Comparison of ENCODE assay signal across 14 mouse cellular contexts in the genomic region with DNA sequence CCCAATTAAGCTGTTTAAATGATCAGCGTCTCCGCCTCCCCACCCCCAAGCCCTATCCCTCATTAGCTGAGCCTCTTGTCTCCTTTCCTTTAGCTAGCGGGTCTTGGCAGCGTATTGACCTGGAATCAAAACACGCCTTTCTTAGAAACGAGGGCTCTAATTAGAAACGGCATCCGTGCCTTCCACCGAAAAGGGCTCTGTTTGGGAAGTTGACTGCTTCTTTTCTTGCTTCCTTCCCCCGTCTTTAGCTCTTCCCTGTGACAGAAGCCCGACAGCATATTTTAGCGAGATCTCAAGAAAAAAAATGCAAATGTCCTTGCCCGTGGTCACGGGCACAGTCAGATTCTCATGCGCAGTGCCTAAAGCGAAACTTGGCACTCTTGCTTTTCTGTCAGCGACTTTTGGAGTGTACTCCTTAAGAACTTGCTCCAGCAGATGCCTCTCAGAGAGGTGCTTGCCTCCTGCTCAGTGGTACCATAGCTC. TPM values are rescaled to one million over a fixed set of nuclear protein-coding genes. Genes with fewer than 3 reads are reported as not detected.
DNase-seq lines count a peak whose midpoint lies in the region; ATAC-seq and TF ChIP-seq lines count a peak whose summit lies in the region.
"Had no signal": no experiment of that assay in that cellular context is flagged by ENCODE, and none has a peak within 500 bp of the region (broad histone marks: within the 10 kb centered on the region; RNA-seq: fewer than 3 reads in every experiment).

No protein-coding gene starts in this region.

- peak overlapping the region; percentile 11 for H3K4me3 ChIP-seq in cerebellum, adult 2 months (replicated peaks; ENCODE audit: insufficient read depth, low read depth, low read length)
- H3K4me3 ChIP-seq in midbrain, embryonic 15.5 days = no peak overlapping the region
- H3K4me3 ChIP-seq: myocyte had no signal

- no peaks in the 10 kb centered on the region for H3K36me3 ChIP-seq in midbrain, embryonic 15.5 days (replicated peaks)

- intact Hi-C loops in gastrocnemius, postnatal 14 days (cut with DNase I; ENCODE audit: low total_unique reads) = no loop called here

- peak; percentile 92 for ATAC-seq in frontal cortex, adult (ENCODE audit: low TSS enrichment)
- ATAC-seq in midbrain, embryonic 15.5 days (replicated peaks) = no peak
- ATAC-seq: lung, postnatal 0 days had no signal

- TF ChIP-seq POLR2A in cerebellum, adult 2 months (IDR thresholded peaks at IDR 0.05; ENCODE audit: borderline replicate concordance, insufficient read depth, low read length) = no peak

- H3K27ac ChIP-seq in cerebellum, adult 2 months (ENCODE audit: insufficient read depth, low read length) = no peak overlapping the region
- H3K27ac ChIP-seq in midbrain, embryonic 15.5 days = peak overlapping the region; percentile 4; the same call in 1 of the 2 replicates

- H3K4me2 ChIP-seq in midbrain, embryonic 15.5 days = peak overlapping the region; percentile 31

- peaks cover 5% of the 10 kb centered on the region; the same call in 1 of the 2 replicates for H3K4me1 ChIP-seq in cerebellum, adult 2 months (ENCODE audit: control insufficient read depth, insufficient read depth, low read length)
- H3K4me1 ChIP-seq in midbrain, embryonic 15.5 days = peaks cover 22% of the 10 kb centered on the region

- no peaks in the 10 kb centered on the region for H3K27me3 ChIP-seq in cerebellum, adult 2 months (ENCODE audit: control insufficient read depth, insufficient read depth, low read length)
- no peaks in the 10 kb centered on the region for H3K27me3 ChIP-seq in midbrain, embryonic 15.5 days (replicated peaks)

- WGBS in cerebellum, adult 2 months = 38% methylated on average over 17 of the region's 17 CpGs
- WGBS in midbrain, embryonic 15.5 days = 44% methylated on average over 17 of the region's 17 CpGs

- TF ChIP-seq CTCF in cerebellum, adult 2 months (IDR thresholded peaks at IDR 0.05; ENCODE audit: borderline replicate concordance, insufficient read depth, low read depth, low read length) = no peak

- no peak for DNase-seq in cerebellum, adult 2 months
- DNase-seq in cerebellum, postnatal 14 days = no peak
- DNase-seq in Muller cell, postnatal 12 days (ENCODE audit: inconsistent ontology term) = peak; percentile 61
- DNase-seq in gastrocnemius, postnatal 14 days = no peak
- DNase-seq in urinary bladder, postnatal 25 days (ENCODE audit: low spot score) = no peak
- DNase-seq in kidney, adult 18-20 months = no peak
- DNase-seq: cerebellum, adult 11 months; heart, postnatal 36 days; kidney, postnatal 36 days; liver had no signal

- H3K9me3 ChIP-seq in midbrain, embryonic 15.5 days = no peaks in the 10 kb centered on the region

- no peak overlapping the region for H3K9ac ChIP-seq in midbrain, embryonic 15.5 days

RNA-seq across cellular contexts. Expression of gene Ccdc60, which starts 10.3 kb away (rescaled TPM):
- polyA plus RNA-seq in cerebellum, adult 2 months (2012; rRNA removed) = 0.33 and 0.38 TPM in 2 replicates
- 2.6 and 3.1 TPM in 2 replicates for polyA plus RNA-seq in midbrain, embryonic 15.5 days (2015; fragmentation: Nextera tagmentation; extraction: Ambion mirVana)
- not detected for total RNA-seq in gastrocnemius, postnatal 14 days (2021)
- total RNA-seq: heart, postnatal 36 days had no signal
